Mouse (Mus musculus) spleen, adult 2 months (tissue): ENCODE data around the gene Ice2.

Source experiments
- CTCF ChIP-seq: fragments of 200-500 bp; IDR thresholded peaks from 2 replicates; pipeline ENCODE4 v1.5.1; 2011; ENCODE audit warnings: mild to moderate bottlenecking, inconsistent platforms; ENCODE audit not compliant: insufficient read depth, insufficient read length, insufficient replicate concordance; ENCODE audit errors: extremely low read depth
- POLR2A ChIP-seq: fragments of 200-500 bp; IDR thresholded peaks from 2 replicates; pipeline ENCODE4 v1.6.1; 2011; ENCODE audit warnings: low read depth, low read length, inconsistent platforms

DNA sequence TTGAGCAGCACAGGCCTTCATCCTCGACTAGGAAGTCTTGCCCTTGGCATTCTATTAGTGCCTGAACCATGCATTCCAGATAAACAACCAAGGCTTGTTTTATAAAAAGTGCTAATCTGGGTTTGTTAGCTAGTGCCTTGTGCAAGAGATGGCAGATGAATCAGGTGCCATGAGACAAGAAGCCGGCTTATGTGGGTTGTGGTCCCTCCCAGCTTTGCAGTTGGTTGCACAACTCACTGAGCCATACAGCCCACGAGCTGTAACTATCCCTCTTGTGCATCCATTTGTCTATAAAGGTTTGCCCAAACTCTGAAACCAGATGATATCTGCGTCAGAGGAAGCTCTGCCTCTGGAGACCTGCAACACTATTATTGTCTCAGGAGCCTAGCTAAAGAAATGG is 30.7 kb upstream of the Ice2 start:
- TF ChIP-seq POLR2A (no peak), CTCF (no peak)
